Mouse (Mus musculus): ENCODE measurements around the gene Lcor.

Gene Lcor

GRCm38 (mm10) chr19:41482190-41482908 lies at the start of gene Lcor:
TSS of gene Lcor (plus strand) at chr19:41482637.
- peak; percentile 77 for DNase-seq (ENCODE audit: low spot score)

DNA sequence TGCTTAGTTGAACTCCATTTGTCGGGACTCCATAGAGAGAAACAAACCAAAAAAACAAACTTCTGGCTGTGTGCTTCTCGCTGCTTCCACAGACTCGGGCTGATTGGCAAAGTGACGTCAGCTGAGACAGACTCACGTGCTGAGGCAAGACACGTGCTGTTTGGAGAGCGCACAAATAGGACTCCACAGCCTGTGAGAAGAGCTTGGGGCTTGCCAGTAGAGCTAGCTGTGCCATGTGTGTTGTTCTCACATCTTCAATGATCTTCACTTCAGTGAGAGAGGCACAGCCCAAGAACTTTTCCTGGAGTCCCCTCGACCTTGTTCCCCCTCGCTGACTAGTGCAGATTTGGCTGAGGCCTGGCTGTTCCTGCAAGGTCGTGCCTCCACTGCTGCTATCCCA lies 47.1 kb upstream of the Lcor start:
- no peak for DNase-seq (ENCODE audit: low spot score)

DNA sequence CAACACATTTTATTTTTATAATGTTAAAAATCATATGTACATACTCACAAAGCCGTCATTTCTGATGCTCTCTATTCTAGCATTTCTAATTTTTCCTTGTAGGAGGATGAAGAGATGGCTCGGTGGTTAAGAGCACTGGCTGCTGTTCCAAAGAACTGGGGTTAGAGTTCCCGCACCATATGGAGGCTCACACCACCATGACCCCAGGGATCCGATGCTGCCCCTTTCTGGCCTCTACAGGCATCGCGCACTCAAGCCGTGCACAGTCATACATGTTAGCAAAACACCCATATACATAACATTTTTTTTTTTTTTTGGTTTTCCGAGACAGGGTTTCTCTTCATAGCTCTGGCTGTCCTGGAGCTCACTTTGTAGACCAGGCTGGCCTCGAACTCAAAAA lies 46.0 kb upstream of the Lcor start:
- no peak for DNase-seq (ENCODE audit: low spot score)

DNA sequence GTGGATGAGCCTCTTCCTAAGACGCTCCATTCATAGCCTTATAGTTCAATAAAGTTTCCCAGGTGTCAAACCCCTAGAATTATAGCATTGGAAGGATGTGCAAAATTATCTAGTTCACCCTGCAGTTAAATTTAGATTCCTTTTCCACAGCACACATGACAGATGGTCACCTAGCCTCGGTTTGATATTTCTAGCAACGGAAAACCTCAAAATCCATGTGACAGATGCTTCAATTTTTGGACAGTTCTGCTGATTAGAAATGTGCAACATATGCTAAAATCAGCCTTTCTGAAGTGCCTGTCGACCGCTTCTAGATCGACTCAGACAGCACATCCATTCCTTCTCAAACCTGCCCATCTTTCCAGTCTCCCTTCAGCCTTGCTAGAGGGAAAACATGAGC lies 43.5 kb upstream of the Lcor start:
- no peak for DNase-seq (ENCODE audit: low spot score)

GRCm38 (mm10) chr19:41441446-41441845 lies 41.0 kb upstream of the Lcor start:
- DNase-seq (ENCODE audit: low spot score), result no peak

DNA sequence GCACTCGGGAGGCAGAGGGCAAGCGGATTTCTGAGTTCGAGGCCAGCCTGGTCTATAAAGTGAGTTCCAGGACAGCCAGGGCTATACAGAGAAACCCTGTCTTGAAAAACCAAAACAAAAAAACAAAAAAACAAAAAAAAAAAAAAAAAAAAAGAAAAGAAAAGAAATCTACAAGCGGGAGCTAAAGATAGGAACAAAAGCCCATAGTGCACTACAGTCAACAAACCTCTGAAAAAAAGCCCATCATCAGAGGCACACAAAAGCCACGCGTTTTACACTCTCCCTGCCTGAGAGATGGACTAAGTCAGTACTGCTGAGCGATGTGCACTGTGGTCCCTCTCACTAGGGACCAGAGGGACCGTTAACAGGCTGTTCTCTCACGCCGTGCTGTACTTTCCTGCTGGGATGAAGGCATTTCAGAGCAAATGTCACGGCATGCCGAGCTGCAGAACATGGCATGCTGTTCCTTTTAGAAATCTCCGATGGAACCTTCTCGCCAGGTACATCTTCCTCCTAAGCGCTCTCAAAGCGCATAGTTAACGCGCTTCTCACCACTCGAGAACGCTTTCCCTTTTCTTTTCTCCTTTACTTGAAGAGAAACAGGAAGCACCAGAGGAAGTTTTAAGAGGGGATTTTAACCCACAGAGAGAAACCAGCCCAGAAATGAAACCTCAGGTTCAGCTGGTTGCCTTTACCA lies 40.4 kb upstream of the Lcor start:
- no peak for DNase-seq (ENCODE audit: low spot score)

GRCm38 (mm10) chr19:41442608-41442969 lies 39.8 kb upstream of the Lcor start:
- no peak for DNase-seq (ENCODE audit: low spot score)

- no peak for DNase-seq (ENCODE audit: low spot score)
Observed at GRCm38 (mm10) chr19:41444491-41444890, 37.9 kb upstream of the Lcor start.

DNA sequence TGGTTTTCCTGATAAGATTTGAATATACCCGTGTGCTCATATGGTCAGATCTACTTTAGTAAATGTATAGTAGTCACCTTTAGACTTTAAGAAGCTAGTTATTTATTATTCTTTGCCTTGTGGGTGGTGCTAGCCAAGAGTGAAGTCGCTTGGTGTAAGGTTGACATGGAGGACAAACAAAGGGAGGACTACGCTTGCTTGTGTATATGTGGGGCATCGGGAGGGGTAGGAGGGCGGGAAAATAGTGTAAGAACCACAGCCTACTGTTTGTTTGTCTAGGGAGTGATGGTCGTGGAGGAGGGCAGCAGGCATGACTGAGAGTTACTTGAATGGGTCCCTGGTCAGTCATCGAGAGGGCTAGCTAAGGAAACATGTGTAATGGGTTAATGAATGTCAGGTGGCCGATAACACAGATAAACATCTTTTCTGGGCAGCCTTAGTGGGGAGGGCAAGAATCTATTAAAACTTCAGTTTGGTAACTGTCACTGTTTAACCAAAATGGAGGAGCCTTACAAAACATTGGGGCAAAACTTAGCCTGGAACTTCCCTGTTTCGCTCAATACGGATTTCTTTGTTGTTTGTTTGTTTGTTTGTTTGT lies 37.3 kb upstream of the Lcor start:
- DNase-seq (ENCODE audit: low spot score), result no peak

DNA sequence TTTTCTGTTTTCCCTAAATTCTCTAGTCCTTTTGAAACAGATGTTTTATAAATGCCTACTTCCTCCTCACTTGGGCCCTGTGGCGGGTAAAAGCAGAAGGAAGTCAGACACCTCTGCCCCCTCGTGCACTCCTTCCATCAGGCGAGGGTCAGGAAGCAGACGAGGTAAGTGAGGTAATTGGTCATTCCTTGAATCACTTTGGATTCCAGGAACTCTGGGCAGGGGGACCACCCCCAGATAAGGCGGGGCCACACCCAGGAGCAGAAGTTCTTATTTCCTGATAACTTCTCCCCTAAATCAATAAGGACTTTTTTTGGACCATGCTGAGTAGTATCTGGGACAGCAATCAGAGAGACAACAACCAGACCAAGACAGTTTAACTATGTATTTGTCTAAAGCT lies 36.7 kb upstream of the Lcor start:
- no peak for DNase-seq (ENCODE audit: low spot score)

DNA sequence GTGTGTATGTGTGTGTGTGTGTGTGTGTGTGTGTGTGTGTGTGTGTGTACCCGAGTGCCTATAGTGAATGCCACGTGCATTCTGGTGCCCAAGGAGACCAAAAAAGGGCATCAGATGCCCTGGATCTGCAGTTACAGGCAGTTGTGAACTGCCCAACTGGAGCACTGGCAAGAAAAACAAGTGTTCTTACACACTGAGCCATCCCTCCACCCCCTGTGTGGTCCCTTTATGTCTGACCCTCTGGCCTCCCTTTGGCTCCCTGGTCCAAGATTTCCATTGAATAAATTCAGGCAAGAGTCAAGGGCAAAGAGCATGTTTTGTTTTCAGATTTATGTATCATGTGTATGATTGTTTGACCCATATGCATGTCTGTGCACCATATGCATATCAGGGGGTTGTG lies 35.3 kb upstream of the Lcor start:
- DNase-seq (ENCODE audit: low spot score), result no peak

- no peak for DNase-seq (ENCODE audit: low spot score)
Observed at GRCm38 (mm10) chr19:41447760-41448159, 34.7 kb upstream of the Lcor start.

GRCm38 (mm10) chr19:41449415-41450075 lies 32.9 kb upstream of the Lcor start:
- DNase-seq (ENCODE audit: low spot score), result no peak

DNA sequence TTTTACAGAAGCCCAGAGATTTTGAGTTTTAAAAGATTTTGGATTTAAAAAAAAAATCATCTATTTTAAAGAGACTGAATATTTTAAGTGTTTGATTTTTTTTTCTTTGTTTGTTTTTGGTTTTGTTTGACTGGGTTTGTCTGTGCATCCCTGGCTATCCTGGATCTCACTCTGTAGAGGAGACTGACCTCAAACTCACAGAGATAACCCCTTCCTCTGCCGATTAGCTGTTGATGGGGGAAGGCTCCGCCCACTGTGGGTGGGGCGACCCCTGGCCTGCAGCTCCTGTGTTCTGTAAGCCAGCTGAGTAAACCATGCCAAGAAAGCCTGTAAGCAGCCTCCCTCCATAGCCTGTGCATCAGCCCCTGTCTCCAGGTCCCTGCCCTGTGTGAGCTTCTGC lies 30.3 kb upstream of the Lcor start:
- no peak for DNase-seq (ENCODE audit: low spot score)

DNA sequence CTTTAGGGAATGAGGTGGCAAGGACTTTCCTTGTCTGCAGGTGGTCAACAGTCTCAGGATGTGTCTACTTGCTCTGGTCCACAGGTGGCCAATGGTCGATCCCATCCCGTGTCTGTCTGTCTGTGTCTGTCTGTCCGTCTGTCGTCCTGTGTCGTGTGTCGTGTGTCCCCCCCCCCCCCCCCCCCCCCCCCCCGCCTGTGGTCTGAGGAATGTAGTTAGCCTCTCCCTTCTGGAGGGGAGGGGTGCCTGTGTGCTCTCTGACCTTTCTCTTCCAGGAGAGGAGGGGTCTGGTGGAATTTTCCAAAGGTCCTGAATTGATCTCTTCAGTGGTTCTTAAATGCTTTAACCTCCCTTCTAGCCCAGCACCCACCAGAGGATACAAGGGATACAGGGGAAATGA lies 27.8 kb upstream of the Lcor start:
- DNase-seq (ENCODE audit: low spot score), result no peak

DNA sequence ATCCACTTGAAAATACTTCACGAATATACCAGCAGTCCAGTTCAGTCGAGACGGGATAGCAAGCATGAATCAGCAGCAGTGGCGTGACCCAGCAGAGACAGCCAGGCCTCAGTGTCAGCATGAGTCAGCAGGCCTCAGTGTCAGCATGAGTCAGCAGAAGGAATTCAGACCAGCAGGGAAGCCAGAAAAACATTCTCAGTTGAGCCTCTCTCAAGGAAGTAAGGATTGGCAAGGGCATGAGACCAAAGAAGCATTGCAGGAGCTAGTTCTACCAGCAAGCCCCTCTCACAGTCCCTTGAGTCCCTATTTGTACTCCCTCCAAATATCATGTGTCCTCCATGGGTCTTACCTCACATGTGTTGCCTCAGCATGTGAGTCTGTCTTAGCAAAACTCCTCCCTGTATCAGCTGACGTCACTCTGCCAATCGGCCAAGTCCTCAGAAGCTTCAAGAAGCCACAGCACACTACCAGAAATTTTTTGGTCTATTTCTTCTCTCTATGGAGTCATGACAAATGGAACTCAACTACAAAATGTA lies 27.3 kb upstream of the Lcor start:
- DNase-seq (ENCODE audit: low spot score), result peak; percentile 44

DNA sequence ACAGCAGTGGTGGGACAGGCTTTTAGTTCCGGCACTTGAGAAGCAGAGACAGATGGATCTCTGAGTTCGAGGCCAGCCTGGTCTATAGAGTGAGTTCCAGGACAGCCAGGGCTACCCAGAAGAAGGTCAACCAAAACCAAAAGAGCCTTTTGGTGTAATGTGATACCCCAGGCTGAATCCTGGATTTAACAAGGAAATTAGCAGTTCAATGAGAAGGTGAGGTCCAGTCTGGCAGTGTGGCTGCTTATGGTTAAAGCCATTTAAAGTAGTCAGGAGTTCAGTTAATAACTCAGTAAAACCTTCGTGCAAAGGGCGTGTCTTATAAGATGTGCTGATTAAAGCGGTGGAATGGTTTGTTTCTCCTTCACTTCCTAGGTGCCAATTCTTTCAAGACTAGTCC lies 25.3 kb upstream of the Lcor start:
- no peak for DNase-seq (ENCODE audit: low spot score)

DNA sequence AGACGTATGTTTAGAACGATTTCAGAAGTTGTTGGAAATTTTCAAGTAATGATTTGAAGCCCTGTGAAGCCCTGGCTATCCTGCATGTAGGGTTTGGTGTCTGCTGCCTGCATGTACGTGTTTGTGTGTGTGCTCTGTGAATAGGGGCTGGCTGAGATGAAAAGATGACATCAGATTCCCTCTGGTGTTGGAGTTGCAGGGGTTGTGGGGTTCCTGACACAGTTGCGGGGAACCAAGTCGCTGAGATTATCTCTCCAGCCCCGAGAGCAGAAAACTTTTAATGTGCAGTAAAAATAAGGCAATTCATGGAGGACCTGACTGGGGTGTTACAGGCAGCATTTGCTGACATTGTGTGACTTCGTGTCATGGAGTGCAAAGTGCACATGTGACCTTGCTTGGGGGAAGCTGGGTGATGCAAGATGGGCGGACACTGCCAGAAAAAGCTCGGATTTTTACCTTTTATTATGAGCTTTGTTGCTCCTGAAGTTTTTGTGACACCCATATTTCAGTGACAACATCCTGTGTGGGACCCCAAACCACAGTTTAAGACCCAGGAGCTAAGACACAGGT lies 20.2 kb upstream of the Lcor start:
- no peak for DNase-seq (ENCODE audit: low spot score)

GRCm38 (mm10) chr19:41463841-41464240 lies 18.6 kb upstream of the Lcor start:
- DNase-seq (ENCODE audit: low spot score), result no peak

DNA sequence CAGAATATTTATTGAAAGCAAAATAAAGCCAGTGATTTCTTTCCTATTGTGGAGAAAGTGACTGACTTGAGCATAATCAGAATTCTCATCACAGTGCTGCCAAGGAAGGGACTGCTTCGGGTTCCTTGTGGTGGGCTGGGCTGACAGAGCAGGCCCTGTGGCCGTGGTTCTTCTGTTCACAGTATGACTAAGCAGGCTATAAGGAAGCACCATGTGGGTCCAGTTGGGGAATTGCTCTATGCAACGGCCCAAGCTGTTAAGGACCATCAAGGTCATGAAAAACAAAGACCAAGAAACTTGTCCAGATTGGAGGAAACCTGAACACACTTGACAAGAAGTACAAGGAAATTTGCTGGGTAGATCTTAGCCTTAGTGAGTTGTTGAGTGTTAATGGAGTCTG lies 16.0 kb upstream of the Lcor start:
- no peak for DNase-seq (ENCODE audit: low spot score)

GRCm38 (mm10) chr19:41473566-41474135 lies 8.8 kb upstream of the Lcor start:
- DNase-seq (ENCODE audit: low spot score), result no peak

- DNase-seq (ENCODE audit: low spot score), result no peak
Observed at GRCm38 (mm10) chr19:41474943-41475342, 7.5 kb upstream of the Lcor start.
